Mouse (Mus musculus) midbrain, embryonic 14.5 days (tissue): ENCODE data around the gene Mvb12a. TPM values are rescaled to one million over a fixed set of nuclear protein-coding genes. Genes with fewer than 3 reads are reported as not detected.

Experiments used
- ATAC-seq: fragments of 200-750 bp; cut with Nextera tagmentation; 2 replicates; pipeline ENCODE4 v1.8.0; 2017; ENCODE audit warnings: moderate number of reproducible peaks, moderate library complexity; ENCODE audit not compliant: low FRiP score, low TSS enrichment
- DNase-seq: peaks from one replicate; pipeline ENCODE4 v3.0.0-alpha.2; 2015
- H3K27ac ChIP-seq: fragments of 300-500 bp; sonication (generic); replicated peaks from 2 replicates; pipeline ENCODE4 v1.5.1; 2014; ENCODE audit warnings: mild to moderate bottlenecking, low read depth, low read length, moderate library complexity
- H3K27me3 ChIP-seq: fragments of 300-500 bp; sonication (generic); 2 replicates; pipeline ENCODE4 v1.6.1; 2014; ENCODE audit warnings: low read length, control low read depth, mixed read lengths; ENCODE audit not compliant: control insufficient read depth, insufficient read depth
- H3K36me3 ChIP-seq: fragments of 300-500 bp; sonication (generic); 2 replicates; pipeline ENCODE4 v1.6.1; 2014; ENCODE audit warnings: low read length, control low read depth; ENCODE audit not compliant: control insufficient read depth, insufficient read depth
- H3K4me1 ChIP-seq: fragments of 300-500 bp; sonication (generic); 2 replicates; pipeline ENCODE4 v1.6.1; 2014; ENCODE audit warnings: mild to moderate bottlenecking, antibody characterized with exemption, low read length, control low read depth; ENCODE audit not compliant: control insufficient read depth, insufficient read depth
- H3K4me2 ChIP-seq: fragments of 300-500 bp; sonication (generic); 2 replicates; pipeline ENCODE4 v1.6.1; 2014; ENCODE audit warnings: mild to moderate bottlenecking, low read length, moderate library complexity
- H3K4me3 ChIP-seq: fragments of 300-500 bp; sonication (generic); replicated peaks from 2 replicates; pipeline ENCODE4 v1.5.1; 2014; ENCODE audit warnings: low read depth, low read length
- H3K9ac ChIP-seq: fragments of 300-500 bp; sonication (generic); replicated peaks from 2 replicates; pipeline ENCODE4 v1.6.1; 2014; ENCODE audit warnings: mild to moderate bottlenecking, low read length, moderate library complexity
- H3K9me3 ChIP-seq: fragments of 300-500 bp; sonication (generic); 2 replicates; pipeline ENCODE4 v1.6.1; 2016; ENCODE audit warnings: low read length, control low read depth, mixed read lengths; ENCODE audit not compliant: control insufficient read depth
- WGBS: fragments of 180-500 bp; shearing (Covaris S2); extraction: QIAGEN DNeasy Blood & Tissue Kit; methylation state at CpG from one replicate; pipeline ENCODE4 v1.1.7; 2014; 5-methylcytosine and 5-hydroxymethylcytosine counted together
- polyA plus RNA-seq: library from polyadenylated mRNA; unstranded; fragments of >200 nt; fragmentation: Nextera tagmentation; extraction: Ambion mirVana; gene quantifications from 2 replicates; pipeline ENCODE4 v1.2.1, GENCODE M21; 2014

Gene Mvb12a
- polyA plus RNA-seq, 1 experiment from 2014 or later: 54.6 TPM

DNA sequence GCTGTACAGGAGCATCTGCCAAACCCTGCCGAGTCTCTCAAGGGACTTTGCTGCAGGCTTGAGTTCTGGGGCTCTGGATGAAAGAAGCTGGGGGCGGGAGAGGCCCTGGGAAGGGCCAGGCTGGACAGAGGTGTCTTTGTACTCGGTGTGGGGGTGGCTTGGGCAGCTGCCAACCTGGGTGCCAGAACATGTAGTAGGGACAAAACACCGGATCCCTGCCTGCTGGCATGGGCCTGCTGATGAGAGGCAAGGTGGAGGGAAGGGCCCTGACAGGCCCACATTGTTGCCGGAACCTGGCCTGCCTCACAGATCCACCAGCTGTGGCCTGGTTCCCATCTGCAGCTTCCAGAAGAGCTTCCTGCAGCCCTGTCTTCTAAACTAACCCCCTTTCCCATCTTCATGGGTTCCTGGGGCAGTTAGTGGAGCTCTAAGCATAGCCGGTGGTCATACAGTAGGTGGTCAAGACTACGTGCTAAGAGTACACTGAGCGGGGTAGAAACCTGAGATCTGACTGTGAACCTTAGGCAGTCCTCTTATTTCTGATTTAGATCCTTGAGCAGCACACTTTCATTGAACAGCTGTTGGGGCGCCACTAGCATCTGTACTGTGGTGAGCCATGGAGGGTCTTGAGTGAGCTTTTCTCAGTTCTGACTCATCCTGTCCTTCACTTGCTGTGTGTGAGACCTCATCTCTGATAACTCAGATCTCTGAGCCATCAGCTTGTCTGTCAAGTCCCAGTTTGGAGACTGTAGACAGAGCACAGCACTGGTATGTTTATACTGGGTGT lies 30.3 kb downstream of the Mvb12a start:
- DNase-seq (peak; percentile 74), ATAC-seq (no peak)
- WGBS: 74% methylated on average over 9 of the region's 9 CpGs
- H3K4me3 ChIP-seq: no peak overlapping the region
- H3K9me3 ChIP-seq: no peaks in the 10 kb centered on the region
- H3K36me3 ChIP-seq: no peaks in the 10 kb centered on the region
- peaks cover 15% of the 10 kb centered on the region for H3K4me1 ChIP-seq
- H3K27me3 ChIP-seq: no peaks in the 10 kb centered on the region
- H3K4me2 ChIP-seq: peak overlapping the region; percentile 15; the same call in 1 of the 2 replicates
- peak overlapping the region; percentile 67 for H3K27ac ChIP-seq
- H3K9ac ChIP-seq: 0 out of 2 replicates have a peak overlapping the region, but pooled peaks have one; percentile 9

DNA sequence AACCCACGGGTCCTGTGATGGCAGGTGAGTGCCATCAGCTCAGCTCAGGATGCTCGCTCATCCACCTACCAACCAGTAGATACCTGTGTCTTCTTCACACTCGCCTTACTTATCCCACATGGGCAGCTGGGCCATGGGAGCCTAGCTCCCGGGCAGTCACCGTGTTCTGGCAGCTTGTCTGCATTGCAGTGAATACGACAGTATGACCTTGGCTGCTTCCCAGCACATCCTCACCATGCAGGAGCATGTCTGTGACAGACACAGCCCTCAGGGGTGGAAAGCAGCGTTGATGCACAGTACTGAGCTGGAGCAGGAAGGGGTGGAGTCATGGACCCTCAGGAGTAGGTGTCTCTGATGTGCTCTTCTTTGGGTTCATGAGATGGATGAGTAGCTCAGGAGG lies 31.7 kb downstream of the Mvb12a start:
- ATAC-seq (no peak), DNase-seq (no peak)
- WGBS: 74% methylated on average over 7 of the region's 7 CpGs
- no peak overlapping the region for H3K4me3 ChIP-seq
- H3K36me3 ChIP-seq: no peaks in the 10 kb centered on the region
- H3K27me3 ChIP-seq: no peaks in the 10 kb centered on the region
- no peak overlapping the region for H3K9ac ChIP-seq
- no peaks in the 10 kb centered on the region for H3K9me3 ChIP-seq
- peaks cover 15% of the 10 kb centered on the region for H3K4me1 ChIP-seq
- no peak overlapping the region for H3K4me2 ChIP-seq
- no peak overlapping the region for H3K27ac ChIP-seq

DNA sequence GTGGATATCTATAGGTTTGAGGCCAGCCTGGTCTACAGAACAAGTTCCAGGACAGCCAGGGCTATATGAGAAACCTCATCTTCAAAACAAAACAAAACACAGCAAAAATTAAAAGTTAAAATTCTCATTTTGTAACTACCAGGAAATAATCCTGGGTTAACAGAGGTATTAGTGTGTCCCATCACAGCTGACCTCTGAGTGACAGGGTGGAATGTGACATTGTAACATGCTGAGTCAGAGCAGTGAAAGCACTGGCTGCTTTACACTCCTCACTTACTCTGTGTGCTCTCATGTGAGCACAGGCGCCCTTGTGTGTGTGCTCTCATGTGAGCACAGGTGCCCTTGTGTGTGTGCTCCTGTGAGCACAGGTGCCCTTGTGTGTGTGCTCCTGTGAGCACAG lies 32.3 kb downstream of the Mvb12a start:
- 66% methylated on average over 1 of the region's 1 CpGs for WGBS

DNA sequence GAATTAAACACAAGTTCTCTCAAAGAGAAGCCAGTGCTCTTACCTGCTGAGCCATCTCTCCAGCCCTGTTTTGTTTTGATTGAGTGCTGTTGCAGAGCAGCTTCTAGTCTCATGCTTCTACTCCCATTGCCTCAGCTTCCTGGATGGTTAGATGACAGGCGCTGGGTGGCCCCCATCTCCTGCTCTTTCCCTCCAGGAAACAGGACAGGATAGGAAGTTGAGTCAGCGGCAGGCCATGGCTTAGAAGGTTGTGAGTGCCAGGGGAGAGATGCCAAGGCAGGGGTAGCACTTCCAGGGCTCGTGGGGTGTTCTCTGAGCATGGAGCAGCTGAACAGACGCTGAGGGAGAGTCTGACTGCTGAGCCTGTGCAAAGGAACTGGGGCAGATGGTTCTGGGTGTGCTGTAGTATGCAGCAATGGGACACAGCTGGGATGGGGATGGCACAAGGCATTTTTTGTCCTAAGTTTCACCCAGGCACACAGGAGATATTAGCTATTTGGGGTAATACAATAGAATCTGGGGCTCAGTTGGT lies 35.2 kb downstream of the Mvb12a start:
- Histone ChIP-seq H3K4me3 (no peak overlapping the region), H3K36me3 (peaks cover 20% of the 10 kb centered on the region), H3K9ac (no peak overlapping the region), H3K27me3 (no peaks in the 10 kb centered on the region), H3K4me1 (no peaks in the 10 kb centered on the region), H3K27ac (no peak overlapping the region), H3K9me3 (no peaks in the 10 kb centered on the region), H3K4me2 (no peak overlapping the region)
- ATAC-seq (no peak), DNase-seq (no peak)
- WGBS: 77% methylated on average over 4 of the region's 4 CpGs

More for the DNA sequence above, 32.3 kb downstream of the Mvb12a start:
- H3K4me3 ChIP-seq: no peak overlapping the region
- H3K27ac ChIP-seq: no peak overlapping the region
- ATAC-seq: no peak
- no peaks in the 10 kb centered on the region for H3K27me3 ChIP-seq
- H3K36me3 ChIP-seq: no peaks in the 10 kb centered on the region
- no peak overlapping the region for H3K9ac ChIP-seq
- no peaks in the 10 kb centered on the region for H3K9me3 ChIP-seq
- no peak overlapping the region for H3K4me2 ChIP-seq
- no peak for DNase-seq
- H3K4me1 ChIP-seq: peaks cover 15% of the 10 kb centered on the region

DNA sequence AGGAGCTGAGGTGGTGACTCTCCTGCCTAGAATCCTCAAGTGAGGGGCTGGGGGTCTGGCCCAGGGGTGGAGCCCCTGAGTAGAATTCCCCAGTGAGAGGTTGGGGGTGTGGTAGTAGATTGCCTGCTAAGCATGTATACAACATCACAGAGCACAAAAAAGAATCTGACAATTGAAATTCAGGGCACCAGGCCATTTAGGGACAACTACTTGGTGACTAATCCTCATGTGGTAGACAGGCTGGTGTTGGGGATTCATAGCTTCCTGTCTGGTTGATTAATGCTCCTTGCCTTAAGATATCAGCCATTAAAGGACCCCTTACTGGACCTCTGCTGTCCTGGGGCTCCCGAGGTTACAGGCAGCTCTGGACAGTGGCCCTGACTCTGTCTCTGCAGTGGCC lies 36.3 kb downstream of the Mvb12a start:
- no peak for DNase-seq
- H3K4me3 ChIP-seq: no peak overlapping the region
- ATAC-seq: no peak
- 79% methylated on average over 1 of the region's 1 CpGs for WGBS
- no peak overlapping the region for H3K9ac ChIP-seq
- H3K4me2 ChIP-seq: no peak overlapping the region
- no peaks in the 10 kb centered on the region for H3K27me3 ChIP-seq
- no peaks in the 10 kb centered on the region for H3K4me1 ChIP-seq
- H3K27ac ChIP-seq: no peak overlapping the region
- H3K9me3 ChIP-seq: no peaks in the 10 kb centered on the region
- peaks cover 28% of the 10 kb centered on the region for H3K36me3 ChIP-seq

DNA sequence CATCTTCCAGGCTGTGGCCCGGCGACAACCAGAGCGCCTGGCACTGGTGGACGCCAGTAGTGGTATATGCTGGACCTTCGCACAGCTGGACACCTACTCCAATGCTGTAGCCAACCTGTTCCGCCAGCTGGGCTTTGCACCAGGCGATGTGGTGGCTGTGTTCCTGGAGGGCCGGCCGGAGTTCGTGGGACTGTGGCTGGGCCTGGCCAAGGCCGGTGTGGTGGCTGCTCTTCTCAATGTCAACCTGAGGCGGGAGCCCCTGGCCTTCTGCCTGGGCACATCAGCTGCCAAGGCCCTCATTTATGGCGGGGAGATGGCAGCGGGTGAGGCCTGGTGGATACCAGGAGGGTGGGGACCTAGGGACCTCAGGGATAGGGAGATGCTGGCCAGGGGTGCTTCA lies 36.8 kb downstream of the Mvb12a start:
- Histone ChIP-seq H3K27ac (no peak overlapping the region), H3K4me1 (no peaks in the 10 kb centered on the region), H3K9me3 (no peaks in the 10 kb centered on the region), H3K4me2 (no peak overlapping the region), H3K4me3 (no peak overlapping the region), H3K27me3 (no peaks in the 10 kb centered on the region), H3K36me3 (peaks cover 33% of the 10 kb centered on the region), H3K9ac (no peak overlapping the region)
- no peak for ATAC-seq
- WGBS: 85% methylated on average over 14 of the region's 14 CpGs
- no peak for DNase-seq

DNA sequence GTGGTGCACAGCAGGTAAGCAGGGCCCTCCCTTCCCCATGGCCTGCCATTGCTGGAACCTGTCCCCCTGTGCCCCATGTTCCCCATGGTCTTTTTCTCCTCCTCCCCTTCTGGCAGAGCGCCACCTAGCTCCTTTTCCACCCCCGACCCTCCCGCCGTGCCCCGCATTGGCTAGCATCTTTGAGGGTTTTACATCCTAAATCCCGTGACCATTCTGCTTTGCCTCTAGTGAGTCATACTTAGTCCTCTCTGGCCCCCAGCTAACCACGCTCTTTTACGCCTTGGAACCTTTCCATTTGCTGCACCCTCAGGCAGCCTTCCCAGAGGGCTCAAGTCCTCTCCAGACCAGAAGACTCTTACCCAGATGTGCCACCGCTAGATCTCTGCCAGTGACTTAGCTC lies 37.5 kb downstream of the Mvb12a start:
- peak; percentile 57 for DNase-seq
- H3K36me3 ChIP-seq: peaks cover 40% of the 10 kb centered on the region
- H3K9ac ChIP-seq: no peak overlapping the region
- 28% methylated on average over 9 of the region's 9 CpGs for WGBS
- H3K9me3 ChIP-seq: no peaks in the 10 kb centered on the region
- H3K27ac ChIP-seq: no peak overlapping the region
- no peak for ATAC-seq
- H3K4me3 ChIP-seq: no peak overlapping the region
- H3K27me3 ChIP-seq: no peaks in the 10 kb centered on the region
- no peak overlapping the region for H3K4me2 ChIP-seq
- H3K4me1 ChIP-seq: no peaks in the 10 kb centered on the region

DNA sequence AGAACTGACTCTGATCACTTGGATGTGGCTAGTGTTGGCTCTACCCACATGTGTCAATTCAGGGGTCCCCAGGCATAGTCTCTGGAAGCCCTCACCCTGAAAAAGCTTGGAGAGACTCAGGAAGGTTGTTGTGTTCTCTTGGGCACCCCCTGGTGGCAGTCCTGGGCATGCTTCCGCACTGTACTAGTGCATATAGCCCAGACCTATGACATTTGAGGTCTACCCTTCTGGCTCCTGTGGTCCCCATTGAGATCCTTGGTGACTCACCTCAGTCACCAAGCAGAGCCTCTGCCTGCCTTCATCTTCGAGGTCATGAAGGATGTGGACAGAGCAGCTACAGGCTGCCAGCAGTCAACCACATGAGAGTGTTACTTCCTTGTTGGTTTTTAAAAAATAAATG lies 44.2 kb downstream of the Mvb12a start:
- no peak for ATAC-seq
- H3K9ac ChIP-seq: no peak overlapping the region
- no peak overlapping the region for H3K4me2 ChIP-seq
- DNase-seq: peak; percentile 65
- no peaks in the 10 kb centered on the region for H3K9me3 ChIP-seq
- peaks cover 7% of the 10 kb centered on the region for H3K4me1 ChIP-seq
- no peak overlapping the region for H3K27ac ChIP-seq
- H3K36me3 ChIP-seq: peaks cover 34% of the 10 kb centered on the region
- no peak overlapping the region for H3K4me3 ChIP-seq
- H3K27me3 ChIP-seq: no peaks in the 10 kb centered on the region
- 88% methylated on average over 2 of the region's 2 CpGs for WGBS

DNA sequence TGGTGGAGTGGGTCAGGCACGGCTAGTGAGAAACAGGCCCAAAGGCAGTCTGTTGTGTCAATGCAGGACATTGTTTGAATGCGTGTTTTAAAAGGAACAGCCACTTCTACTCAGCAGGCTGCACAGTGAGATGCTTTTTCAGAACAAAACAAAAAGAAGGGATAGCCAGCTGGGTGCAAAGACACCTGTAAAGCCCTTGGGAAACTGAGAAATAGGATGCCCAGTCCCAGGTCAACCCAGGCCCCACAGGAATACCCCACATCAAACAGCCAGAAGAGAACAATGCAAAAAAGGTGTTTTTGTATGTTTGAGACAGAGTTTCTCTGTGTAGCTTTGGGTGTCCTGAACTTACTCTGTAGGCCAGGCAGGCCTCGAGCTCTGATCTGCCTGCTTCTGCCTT lies 46.0 kb downstream of the Mvb12a start:
- H3K4me2 ChIP-seq: no peak overlapping the region
- no peaks in the 10 kb centered on the region for H3K9me3 ChIP-seq
- H3K4me3 ChIP-seq: no peak overlapping the region
- peaks cover 26% of the 10 kb centered on the region for H3K36me3 ChIP-seq
- no peak for ATAC-seq
- 75% methylated on average over 3 of the region's 3 CpGs for WGBS
- no peak overlapping the region for H3K27ac ChIP-seq
- no peak overlapping the region for H3K9ac ChIP-seq
- peaks cover 18% of the 10 kb centered on the region for H3K4me1 ChIP-seq
- H3K27me3 ChIP-seq: no peaks in the 10 kb centered on the region
- no peak for DNase-seq
